Comparison of ENCODE assay signal across 12 mouse cellular contexts in genomic region chr1:42711456-42712310, GRCm38 (mm10). TPM values are rescaled to one million over a fixed set of nuclear protein-coding genes. Genes with fewer than 3 reads are reported as not detected.
A peak's percentile ranks its signal among the peaks of the same experiment; 100 is the strongest.
DNase-seq lines count a peak whose midpoint lies in the region; ATAC-seq and TF ChIP-seq lines count a peak whose summit lies in the region.
"Had no signal": no experiment of that assay in that cellular context is flagged by ENCODE, and none has a peak within 500 bp of the region (broad histone marks: within the 10 kb centered on the region; RNA-seq: fewer than 3 reads in every experiment).

No protein-coding gene starts in this region.

- no peaks in the 10 kb centered on the region for H3K9me3 ChIP-seq in embryonic facial prominence, embryonic 10.5 days
- H3K9me3 ChIP-seq in hindbrain, embryonic 10.5 days, result no peaks in the 10 kb centered on the region
- no peaks in the 10 kb centered on the region for H3K9me3 ChIP-seq in midbrain, embryonic 13.5 days
- H3K9me3 ChIP-seq: heart, embryonic 15.5 days had no signal

- no peaks in the 10 kb centered on the region for H3K4me1 ChIP-seq in cortical plate, adult 2 months (ENCODE audit: control insufficient read depth, insufficient read depth, low read length)
- H3K4me1 ChIP-seq in embryonic facial prominence, embryonic 10.5 days, result peaks cover 42% of the 10 kb centered on the region
- H3K4me1 ChIP-seq in hindbrain, embryonic 10.5 days (replicated peaks), result peaks cover 69% of the 10 kb centered on the region
- H3K4me1 ChIP-seq in midbrain, embryonic 13.5 days (replicated peaks), result peaks cover 74% of the 10 kb centered on the region

- H3K4me2 ChIP-seq in midbrain, embryonic 13.5 days (replicated peaks), result peak overlapping the region; percentile 72
- H3K4me2 ChIP-seq: heart, embryonic 15.5 days; liver, embryonic 11.5 days had no signal

- peaks cover 100% of the 10 kb centered on the region for H3K27me3 ChIP-seq in embryonic facial prominence, embryonic 10.5 days (replicated peaks; ENCODE audit: low read depth, poor library complexity, severe bottlenecking)
- peaks cover 80% of the 10 kb centered on the region for H3K27me3 ChIP-seq in hindbrain, embryonic 10.5 days (ENCODE audit: insufficient read depth, poor library complexity, severe bottlenecking)
- peaks cover 7% of the 10 kb centered on the region; the same call in 1 of the 2 replicates for H3K27me3 ChIP-seq in midbrain, embryonic 13.5 days

- peak; percentile 29 for DNase-seq in embryonic facial prominence, embryonic 10.5 days (ENCODE audit: low spot score)
- DNase-seq in hindbrain, embryonic 10.5 days (ENCODE audit: low spot score), result peak; percentile 33
- DNase-seq in gastrocnemius, adult 18-20 months (ENCODE audit: low spot score), result no peak
- no peak for DNase-seq in left cerebral cortex, adult 11 months (ENCODE audit: low spot score)
- no peak for DNase-seq in left cerebral cortex, postnatal 4 days
- DNase-seq: cerebellum, postnatal 36 days had no signal

- peak overlapping the region; percentile 87 for H3K9ac ChIP-seq in midbrain, embryonic 13.5 days (replicated peaks)
- H3K9ac ChIP-seq: heart, embryonic 15.5 days had no signal

- TF ChIP-seq CTCF in cortical plate, adult 2 months (IDR thresholded peaks at IDR 0.05; ENCODE audit: extremely low read depth, insufficient read depth, low read length), result no peak

- intact Hi-C loops in left cerebral cortex, postnatal 4 days (cut with DNase I), result loop anchor here (5.0 kb wide), 1 partner anchor 1439 kb away; no protein-coding TSS in a partner anchor

- H3K4me3 ChIP-seq in cortical plate, adult 2 months (ENCODE audit: insufficient read depth, low read length), result peak overlapping the region; percentile 37
- H3K4me3 ChIP-seq in embryonic facial prominence, embryonic 10.5 days, result peak overlapping the region; percentile 61
- H3K4me3 ChIP-seq in hindbrain, embryonic 10.5 days, result peak overlapping the region; percentile 84
- peak overlapping the region; percentile 59 for H3K4me3 ChIP-seq in midbrain, embryonic 13.5 days (replicated peaks)
- H3K4me3 ChIP-seq: heart, embryonic 15.5 days had no signal

- H3K36me3 ChIP-seq in embryonic facial prominence, embryonic 10.5 days (replicated peaks), result no peaks in the 10 kb centered on the region
- H3K36me3 ChIP-seq in hindbrain, embryonic 10.5 days, result peaks cover 27% of the 10 kb centered on the region
- H3K36me3 ChIP-seq in midbrain, embryonic 13.5 days, result no peaks in the 10 kb centered on the region
- H3K36me3 ChIP-seq: heart, embryonic 15.5 days had no signal

- H3K27ac ChIP-seq in cortical plate, adult 2 months (ENCODE audit: insufficient read depth, low read length), result peak overlapping the region; percentile 90
- H3K27ac ChIP-seq in embryonic facial prominence, embryonic 10.5 days (replicated peaks), result peak overlapping the region; percentile 59; the same call in 1 of the 2 replicates
- H3K27ac ChIP-seq in hindbrain, embryonic 10.5 days, result peak overlapping the region; percentile 97
- peak overlapping the region; percentile 74 for H3K27ac ChIP-seq in midbrain, embryonic 13.5 days
- H3K27ac ChIP-seq: heart, embryonic 15.5 days had no signal

- 5% methylated on average over 8 of the region's 8 CpGs for WGBS in embryonic facial prominence, embryonic 10.5 days
- 4% methylated on average over 8 of the region's 8 CpGs for WGBS in hindbrain, embryonic 10.5 days
- WGBS in midbrain, embryonic 13.5 days, result 8% methylated on average over 8 of the region's 8 CpGs

- ATAC-seq in midbrain, embryonic 13.5 days, result no peak
- ATAC-seq in granulocyte monocyte progenitor cell, adult 5-6 weeks (replicated peaks; ENCODE audit: poor library complexity, severe bottlenecking), result no peak

- no peak for TF ChIP-seq POLR2A in cortical plate, adult 2 months (IDR thresholded peaks at IDR 0.05; ENCODE audit: extremely low read depth, insufficient read depth, low read length)

RNA-seq across cellular contexts. Expression of gene Pou3f3, which starts 16.1 kb away (rescaled TPM):
- polyA plus RNA-seq in cortical plate, adult 2 months (2012; rRNA removed), result 37.5 and 39.1 TPM in 2 replicates
- 6.8 and 7.5 TPM in 2 replicates for polyA plus RNA-seq in embryonic facial prominence, embryonic 10.5 days (2016; fragmentation: Nextera tagmentation; extraction: Ambion mirVana)
- 16.8 and 17.8 TPM in 2 replicates for polyA plus RNA-seq in hindbrain, embryonic 10.5 days (2016; fragmentation: Nextera tagmentation; extraction: Ambion mirVana)
- polyA plus RNA-seq in midbrain, embryonic 13.5 days (2015; fragmentation: Nextera tagmentation; extraction: Ambion mirVana), result 28.2 and 28.4 TPM in 2 replicates
- total RNA-seq in gastrocnemius, adult 18-20 months (2021), result not detected
- total RNA-seq in left cerebral cortex, postnatal 4 days (2021), result 100 to 1,000 TPM; 102 to 123 TPM
- not detected in 2 replicates for total RNA-seq in granulocyte monocyte progenitor cell, adult 5-6 weeks (2014; fragmentation: Nextera tagmentation)
- not detected in 2 replicates for total RNA-seq in granulocyte monocyte progenitor cell, adult 5-6 weeks (2017)
- polyA plus RNA-seq: spleen, adult 2 months had no signal

Comparison
In these comparisons a context has a peak if more than half of its experiments do, and no peak if none do; other contexts are left out.
1. DNase-seq: peak in embryonic facial prominence, embryonic 10.5 days (single experiment) and hindbrain, embryonic 10.5 days (single experiment); none in gastrocnemius, adult 18-20 months (single experiment), left cerebral cortex, adult 11 months (single experiment) and left cerebral cortex, postnatal 4 days (single experiment).
2. Peak in every context shown above with its lines, with median percentiles within 50 percentile points of each other: H3K27ac ChIP-seq and H3K4me3 ChIP-seq.